Mouse (Mus musculus): ENCODE data around the gene Traf3ip3. TPM values are rescaled to one million over a fixed set of nuclear protein-coding genes. Genes with fewer than 3 reads are reported as not detected.

Gene Traf3ip3
- polyA plus RNA-seq, 1 experiment = not detected

GRCm38 (mm10) chr1:193159163-193159562 is 42.3 kb downstream of the Traf3ip3 start:
- Histone ChIP-seq H3K4me1 (ENCODE audit: control insufficient read depth) (peaks cover 9% of the 10 kb centered on the region), H3K4me3 (replicated peaks) (no peak overlapping the region), H3K27me3 (ENCODE audit: control insufficient read depth) (peaks cover 15% of the 10 kb centered on the region), H3K36me3 (ENCODE audit: control insufficient read depth) (no peaks in the 10 kb centered on the region), H3K9me3 (ENCODE audit: control insufficient read depth, low read length) (no peaks in the 10 kb centered on the region)
- TF ChIP-seq GATA1 (IDR thresholded peaks at IDR 0.05; ENCODE audit: low read length) = no peak
- no peak for TF ChIP-seq TAL1 (IDR thresholded peaks at IDR 0.05; ENCODE audit: low read length)

GRCm38 (mm10) chr1:193157111-193157492 is 44.4 kb downstream of the Traf3ip3 start:
- H3K4me3 ChIP-seq (replicated peaks) = no peak overlapping the region
- TF ChIP-seq TAL1 (IDR thresholded peaks at IDR 0.05; ENCODE audit: low read length) (no peak), GATA1 (IDR thresholded peaks at IDR 0.05; ENCODE audit: low read length) (no peak)
- no peaks in the 10 kb centered on the region for H3K36me3 ChIP-seq (ENCODE audit: control insufficient read depth)
- H3K4me1 ChIP-seq (ENCODE audit: control insufficient read depth) = peaks cover 23% of the 10 kb centered on the region
- H3K27me3 ChIP-seq (ENCODE audit: control insufficient read depth) = peaks cover 33% of the 10 kb centered on the region
- H3K9me3 ChIP-seq (ENCODE audit: control insufficient read depth, low read length) = no peaks in the 10 kb centered on the region

GRCm38 (mm10) chr1:193156316-193157110 is 45.0 kb downstream of the Traf3ip3 start:
- H3K27me3 ChIP-seq (ENCODE audit: control insufficient read depth) = peaks cover 39% of the 10 kb centered on the region
- H3K4me1 ChIP-seq (ENCODE audit: control insufficient read depth) = peaks cover 23% of the 10 kb centered on the region
- H3K4me3 ChIP-seq (replicated peaks) = no peak overlapping the region
- H3K36me3 ChIP-seq (ENCODE audit: control insufficient read depth) = no peaks in the 10 kb centered on the region
- TF ChIP-seq GATA1 (IDR thresholded peaks at IDR 0.05; ENCODE audit: low read length) (no peak), TAL1 (IDR thresholded peaks at IDR 0.05; ENCODE audit: low read length) (no peak)
- H3K9me3 ChIP-seq (ENCODE audit: control insufficient read depth, low read length) = no peaks in the 10 kb centered on the region

- TF ChIP-seq GATA1 (IDR thresholded peaks at IDR 0.05; ENCODE audit: low read length) = no peak
- no peak for TF ChIP-seq TAL1 (IDR thresholded peaks at IDR 0.05; ENCODE audit: low read length)
These were observed 47.9 kb downstream of the Traf3ip3 start for GRCm38 (mm10) chr1:193153561-193153960.

GRCm38 (mm10) chr1:193152872-193153271 is 48.6 kb downstream of the Traf3ip3 start, which contains the start of gene Irf6:
Gene Irf6, plus strand, starts transcription at chr1:193153111.
- Histone ChIP-seq H3K9me3 (ENCODE audit: control insufficient read depth, low read length) (no peaks in the 10 kb centered on the region), H3K4me1 (ENCODE audit: control insufficient read depth) (peaks cover 15% of the 10 kb centered on the region), H3K27me3 (ENCODE audit: control insufficient read depth) (peaks cover 47% of the 10 kb centered on the region), H3K36me3 (ENCODE audit: control insufficient read depth) (no peaks in the 10 kb centered on the region), H3K4me3 (replicated peaks) (peak within 1 kb of the TSS; percentile 45)
- no peak for TF ChIP-seq GATA1 (IDR thresholded peaks at IDR 0.05; ENCODE audit: low read length)
- TF ChIP-seq TAL1 (IDR thresholded peaks at IDR 0.05; ENCODE audit: low read length) = no peak

More at GRCm38 (mm10) chr1:193153561-193153960, 47.9 kb downstream of the Traf3ip3 start:
- Histone ChIP-seq H3K9me3 (ENCODE audit: control insufficient read depth, low read length) (no peaks in the 10 kb centered on the region), H3K36me3 (ENCODE audit: control insufficient read depth) (no peaks in the 10 kb centered on the region), H3K4me3 (replicated peaks) (peak overlapping the region; percentile 45), H3K27me3 (ENCODE audit: control insufficient read depth) (peaks cover 47% of the 10 kb centered on the region), H3K4me1 (ENCODE audit: control insufficient read depth) (peaks cover 15% of the 10 kb centered on the region)

- Histone ChIP-seq H3K4me3 (replicated peaks) (no peak overlapping the region), H3K27me3 (ENCODE audit: control insufficient read depth) (peaks cover 47% of the 10 kb centered on the region), H3K9me3 (ENCODE audit: control insufficient read depth, low read length) (no peaks in the 10 kb centered on the region), H3K4me1 (ENCODE audit: control insufficient read depth) (peaks cover 15% of the 10 kb centered on the region), H3K36me3 (ENCODE audit: control insufficient read depth) (no peaks in the 10 kb centered on the region)
- TF ChIP-seq TAL1 (IDR thresholded peaks at IDR 0.05; ENCODE audit: low read length) (no peak), GATA1 (IDR thresholded peaks at IDR 0.05; ENCODE audit: low read length) (no peak)
These were observed 50.4 kb downstream of the Traf3ip3 start for GRCm38 (mm10) chr1:193151134-193151533.

GRCm38 (mm10) chr1:193149231-193149630 is 52.3 kb downstream of the Traf3ip3 start:
- no peak overlapping the region for H3K4me3 ChIP-seq (replicated peaks)
- TF ChIP-seq GATA1 (IDR thresholded peaks at IDR 0.05; ENCODE audit: low read length) = no peak
- TF ChIP-seq TAL1 (IDR thresholded peaks at IDR 0.05; ENCODE audit: low read length) = no peak
- H3K9me3 ChIP-seq (ENCODE audit: control insufficient read depth, low read length) = no peaks in the 10 kb centered on the region
- H3K4me1 ChIP-seq (ENCODE audit: control insufficient read depth) = peaks cover 15% of the 10 kb centered on the region
- peaks cover 36% of the 10 kb centered on the region for H3K27me3 ChIP-seq (ENCODE audit: control insufficient read depth)
- H3K36me3 ChIP-seq (ENCODE audit: control insufficient read depth) = no peaks in the 10 kb centered on the region

- TF ChIP-seq TAL1 (IDR thresholded peaks at IDR 0.05; ENCODE audit: low read length) = no peak
- TF ChIP-seq GATA1 (IDR thresholded peaks at IDR 0.05; ENCODE audit: low read length) = no peak
- Histone ChIP-seq H3K4me1 (ENCODE audit: control insufficient read depth) (no peaks in the 10 kb centered on the region), H3K27me3 (ENCODE audit: control insufficient read depth) (peaks cover 7% of the 10 kb centered on the region), H3K4me3 (replicated peaks) (no peak overlapping the region), H3K36me3 (ENCODE audit: control insufficient read depth) (no peaks in the 10 kb centered on the region), H3K9me3 (ENCODE audit: control insufficient read depth, low read length) (no peaks in the 10 kb centered on the region)
These were observed 55.1 kb downstream of the Traf3ip3 start for GRCm38 (mm10) chr1:193146416-193146815.

GRCm38 (mm10) chr1:193145101-193145500 is 56.4 kb downstream of the Traf3ip3 start:
- H3K9me3 ChIP-seq (ENCODE audit: control insufficient read depth, low read length) = no peaks in the 10 kb centered on the region
- no peak for TF ChIP-seq GATA1 (IDR thresholded peaks at IDR 0.05; ENCODE audit: low read length)
- TF ChIP-seq TAL1 (IDR thresholded peaks at IDR 0.05; ENCODE audit: low read length) = no peak
- H3K27me3 ChIP-seq (ENCODE audit: control insufficient read depth) = no peaks in the 10 kb centered on the region
- no peaks in the 10 kb centered on the region for H3K36me3 ChIP-seq (ENCODE audit: control insufficient read depth)
- no peaks in the 10 kb centered on the region for H3K4me1 ChIP-seq (ENCODE audit: control insufficient read depth)
- no peak overlapping the region for H3K4me3 ChIP-seq (replicated peaks)

Data from erythroblast, embryonic 14.5 days (primary cell).